8 mouse cellular contexts compared by ENCODE assay signal in the genomic region with DNA sequence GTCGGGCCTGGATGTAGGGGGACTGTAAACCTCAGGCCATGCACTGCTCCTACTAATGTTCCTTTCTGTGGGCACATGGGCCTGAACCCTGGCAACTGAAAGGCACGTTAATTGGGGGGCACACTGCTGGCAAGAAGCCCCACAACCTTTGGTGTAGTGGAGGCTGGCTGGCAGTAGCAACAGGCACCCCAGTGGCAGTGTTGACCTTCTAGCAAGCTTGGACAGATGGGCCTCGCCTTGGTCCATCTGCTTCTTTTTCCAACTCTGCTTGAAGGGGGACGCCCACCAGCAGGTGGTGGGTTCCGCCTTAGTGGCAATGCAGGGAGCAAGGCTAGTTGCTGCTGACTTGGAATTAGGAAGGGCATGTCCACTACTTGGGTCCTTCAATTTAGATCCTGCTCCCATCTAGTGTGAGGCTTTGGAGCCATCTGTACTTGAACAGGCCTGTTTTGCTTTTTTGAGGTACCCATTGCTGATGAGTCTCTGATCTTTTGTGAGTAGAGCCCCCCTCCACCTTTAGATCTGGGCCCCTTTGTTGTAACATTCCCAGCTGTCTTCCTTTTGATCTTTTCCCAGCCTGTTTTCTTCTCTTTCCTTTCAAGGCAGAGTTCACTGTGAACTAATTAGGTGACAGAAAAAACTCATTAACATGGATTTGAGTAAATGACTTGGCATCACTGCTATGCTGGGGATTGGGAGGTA. TPM values are rescaled to one million over a fixed set of nuclear protein-coding genes. Genes with fewer than 3 reads are reported as not detected.
DNase-seq lines count a peak whose midpoint lies in the region; ATAC-seq lines count a peak whose summit lies in the region.

No protein-coding gene starts in this region.

- ATAC-seq in cerebellum, adult (ENCODE audit: insufficient number of reproducible peaks, low FRiP score, low TSS enrichment), result peak; percentile 18; the same call in 1 of the 2 replicates
- peak; percentile 18; the same call in 1 of the 2 replicates for ATAC-seq in forebrain, embryonic 12.5 days (ENCODE audit: low FRiP score)
- no peak for ATAC-seq in liver, embryonic 15.5 days (ENCODE audit: insufficient read depth)
- ATAC-seq in CD4-positive, CD25-positive, alpha-beta regulatory T cell, adult 4 months, result no peak

- 3% methylated on average over 5 of the region's 5 CpGs for WGBS in forebrain, embryonic 12.5 days
- WGBS in liver, embryonic 15.5 days (ENCODE audit: insufficient replicate concordance), result 31% methylated on average over 5 of the region's 5 CpGs

- H3K4me1 ChIP-seq in forebrain, embryonic 12.5 days, result peaks cover 48% of the 10 kb centered on the region
- peaks cover 57% of the 10 kb centered on the region for H3K4me1 ChIP-seq in liver, embryonic 15.5 days (replicated peaks)

- H3K9me3 ChIP-seq in forebrain, embryonic 12.5 days, result no peaks in the 10 kb centered on the region
- no peaks in the 10 kb centered on the region for H3K9me3 ChIP-seq in liver, embryonic 15.5 days (replicated peaks)

- DNase-seq in layer of hippocampus, postnatal 14 days (ENCODE audit: low spot score in 2 of 2), result peak; percentile 28 to 56
- DNase-seq in layer of hippocampus, adult 11-12 months (ENCODE audit: low spot score), result no peak
- DNase-seq in gastrocnemius, adult 18-20 months (ENCODE audit: low spot score), result no peak
- DNase-seq in adrenal gland, postnatal 25 days, result no peak

- H3K4me2 ChIP-seq in forebrain, embryonic 12.5 days, result peak overlapping the region; percentile 99
- peak overlapping the region; percentile 100 for H3K4me2 ChIP-seq in liver, embryonic 15.5 days

- peaks cover 13% of the 10 kb centered on the region for H3K27me3 ChIP-seq in forebrain, embryonic 12.5 days
- H3K27me3 ChIP-seq in liver, embryonic 15.5 days, result no peaks in the 10 kb centered on the region

- H3K36me3 ChIP-seq in forebrain, embryonic 12.5 days (replicated peaks), result peaks cover 12% of the 10 kb centered on the region
- H3K36me3 ChIP-seq in liver, embryonic 15.5 days (replicated peaks), result peaks cover 21% of the 10 kb centered on the region; the same call in 1 of the 2 replicates

- H3K4me3 ChIP-seq in forebrain, embryonic 12.5 days (replicated peaks), result peak overlapping the region; percentile 94
- H3K4me3 ChIP-seq in liver, embryonic 15.5 days (replicated peaks), result peak overlapping the region; percentile 83

- H3K9ac ChIP-seq in forebrain, embryonic 12.5 days, result peak overlapping the region; percentile 98
- H3K9ac ChIP-seq in liver, embryonic 15.5 days, result peak overlapping the region; percentile 90

- H3K27ac ChIP-seq in forebrain, embryonic 12.5 days, result peak overlapping the region; percentile 97
- H3K27ac ChIP-seq in liver, embryonic 15.5 days (replicated peaks), result peak overlapping the region; percentile 96; the same call in 1 of the 2 replicates

RNA-seq across cellular contexts. Expression of a gene that starts 1.5 kb away (rescaled TPM):
- total RNA-seq in layer of hippocampus, postnatal 14 days (2021), result 100 to 1,000 TPM; 540 to 568 TPM
- polyA plus RNA-seq in forebrain, embryonic 12.5 days (2016; fragmentation: Nextera tagmentation; extraction: Ambion mirVana), result 41.1 and 61.2 TPM in 2 replicates
- polyA plus RNA-seq in liver, embryonic 15.5 days (2015; fragmentation: Nextera tagmentation; extraction: Ambion mirVana), result 11.3 and 14.7 TPM in 2 replicates
- 10 to 100 TPM; 74.3 to 84.7 TPM for total RNA-seq in gastrocnemius, adult 18-20 months (2021)
- polyA plus RNA-seq in CD4-positive, CD25-positive, alpha-beta regulatory T cell, adult 4 months (2017; shearing (Covaris generic)), result 1 to 10 TPM; 5.5 to 8.6 TPM
- total RNA-seq in adrenal gland, postnatal 25 days (2021), result 75.6 and 89.0 TPM in 2 replicates

RNA-seq across cellular contexts. Expression of a gene that starts 5.8 kb away (rescaled TPM):
- 10 to 100 TPM; 23.1 to 27.5 TPM for total RNA-seq in layer of hippocampus, postnatal 14 days (2021)
- polyA plus RNA-seq in forebrain, embryonic 12.5 days (2016; fragmentation: Nextera tagmentation; extraction: Ambion mirVana), result 28.6 and 30.7 TPM in 2 replicates
- 5.1 and 5.5 TPM in 2 replicates for polyA plus RNA-seq in liver, embryonic 15.5 days (2015; fragmentation: Nextera tagmentation; extraction: Ambion mirVana)
- 10 to 100 TPM; 17.7 to 23.3 TPM for total RNA-seq in gastrocnemius, adult 18-20 months (2021)
- 10 to 100 TPM; 72.9 to 95.2 TPM for polyA plus RNA-seq in CD4-positive, CD25-positive, alpha-beta regulatory T cell, adult 4 months (2017; shearing (Covaris generic))
- 12.5 and 16.8 TPM in 2 replicates for total RNA-seq in adrenal gland, postnatal 25 days (2021)

RNA-seq across cellular contexts. Expression of a gene that starts 8.3 kb away (rescaled TPM):
- 100 to 1,000 TPM; 113 to 116 TPM for total RNA-seq in layer of hippocampus, postnatal 14 days (2021)
- polyA plus RNA-seq in forebrain, embryonic 12.5 days (2016; fragmentation: Nextera tagmentation; extraction: Ambion mirVana), result 97.1 and 102 TPM in 2 replicates
- polyA plus RNA-seq in liver, embryonic 15.5 days (2015; fragmentation: Nextera tagmentation; extraction: Ambion mirVana), result 49.3 and 55.5 TPM in 2 replicates
- 100 to 1,000 TPM; 183 to 194 TPM for total RNA-seq in gastrocnemius, adult 18-20 months (2021)
- 10 to 100 TPM; 53.4 to 57.0 TPM for polyA plus RNA-seq in CD4-positive, CD25-positive, alpha-beta regulatory T cell, adult 4 months (2017; shearing (Covaris generic))
- 114 and 119 TPM in 2 replicates for total RNA-seq in adrenal gland, postnatal 25 days (2021)

RNA-seq across cellular contexts. Expression of a gene that starts 29.8 kb away (rescaled TPM):
- total RNA-seq in layer of hippocampus, postnatal 14 days (2021), result 10 to 100 TPM; 33.0 to 45.8 TPM
- polyA plus RNA-seq in forebrain, embryonic 12.5 days (2016; fragmentation: Nextera tagmentation; extraction: Ambion mirVana), result 28.9 and 29.8 TPM in 2 replicates
- 8.9 and 10.3 TPM in 2 replicates for polyA plus RNA-seq in liver, embryonic 15.5 days (2015; fragmentation: Nextera tagmentation; extraction: Ambion mirVana)
- 10 to 100 TPM; 13.9 to 14.3 TPM for total RNA-seq in gastrocnemius, adult 18-20 months (2021)
- polyA plus RNA-seq in CD4-positive, CD25-positive, alpha-beta regulatory T cell, adult 4 months (2017; shearing (Covaris generic)), result 10 to 100 TPM; 13.5 to 22.6 TPM
- 50.5 and 59.1 TPM in 2 replicates for total RNA-seq in adrenal gland, postnatal 25 days (2021)

RNA-seq across cellular contexts. Expression of a gene that starts 30.1 kb away (rescaled TPM):
- total RNA-seq in layer of hippocampus, postnatal 14 days (2021), result 100 to 1,000 TPM; 127 to 133 TPM
- polyA plus RNA-seq in forebrain, embryonic 12.5 days (2016; fragmentation: Nextera tagmentation; extraction: Ambion mirVana), result 62.2 and 63.7 TPM in 2 replicates
- 7.7 and 8.8 TPM in 2 replicates for polyA plus RNA-seq in liver, embryonic 15.5 days (2015; fragmentation: Nextera tagmentation; extraction: Ambion mirVana)
- total RNA-seq in gastrocnemius, adult 18-20 months (2021), result 10 to 100 TPM; 10.5 to 11.2 TPM
- 10 to 100 TPM; 53.8 to 61.7 TPM for polyA plus RNA-seq in CD4-positive, CD25-positive, alpha-beta regulatory T cell, adult 4 months (2017; shearing (Covaris generic))
- 46.4 and 51.2 TPM in 2 replicates for total RNA-seq in adrenal gland, postnatal 25 days (2021)

Comparison
In these comparisons a context has a peak if more than half of its experiments do, and no peak if none do; other contexts are left out.
1. DNase-seq: peak in layer of hippocampus, postnatal 14 days (2 of 2); none in layer of hippocampus, adult 11-12 months (single experiment), gastrocnemius, adult 18-20 months (single experiment) and adrenal gland, postnatal 25 days (single experiment).
2. ATAC-seq: peak in cerebellum, adult (single experiment) and forebrain, embryonic 12.5 days (single experiment); none in liver, embryonic 15.5 days (single experiment) and CD4-positive, CD25-positive, alpha-beta regulatory T cell, adult 4 months (single experiment).